Mouse (Mus musculus) adrenal gland, adult 2 months (tissue): ENCODE data around the gene Orai1. TPM values are rescaled to one million over a fixed set of nuclear protein-coding genes. Genes with fewer than 3 reads are reported as not detected.
"Not testable (repeated sequence)": the region's sequence is repeated elsewhere in the genome, so short reads cannot be mapped to it uniquely, and the experiment has no call there.

Experiments used
- DNase-seq: peaks from one replicate; pipeline ENCODE4 v3.0.0; 2021
- polyA plus RNA-seq: library from polyadenylated mRNA; depleted of rRNA; stranded (reverse); fragments of >200 nt; gene quantifications from 2 replicates; pipeline ENCODE4 v1.2.3, GENCODE M21; 2012
- total RNA-seq, 2 experiments: library from RNA; stranded (reverse); gene quantifications; 2 replicates each; pipeline ENCODE4 v1.2.3; 2021

The Orai1 gene
- total and polyA plus RNA-seq, 3 experiments: 9.8 to 56.8 (median 13.6) TPM

GRCm38 (mm10) chr5:123033646-123034160 lies 18.8 kb downstream of the Orai1 start:
- no peak for DNase-seq

GRCm38 (mm10) chr5:123035089-123035488 lies 20.2 kb downstream of the Orai1 start:
- DNase-seq: no peak

GRCm38 (mm10) chr5:123035564-123035963 lies 20.7 kb downstream of the Orai1 start:
- no peak for DNase-seq

GRCm38 (mm10) chr5:123038115-123038514 lies 23.2 kb downstream of the Orai1 start:
- DNase-seq: no peak

- peak; percentile 89 for DNase-seq
Observed at GRCm38 (mm10) chr5:123039120-123039752, 24.4 kb downstream of the Orai1 start.

- DNase-seq: no peak
Observed at GRCm38 (mm10) chr5:123040796-123041195, 25.9 kb downstream of the Orai1 start.

- DNase-seq: no peak
Observed at GRCm38 (mm10) chr5:123043856-123044255, 29.0 kb downstream of the Orai1 start.

- peak; percentile 63 for DNase-seq
Observed at GRCm38 (mm10) chr5:123045561-123046295, 30.9 kb downstream of the Orai1 start.

- DNase-seq: no peak
Observed at GRCm38 (mm10) chr5:123046916-123047315, 32.0 kb downstream of the Orai1 start, which contains the start of gene Morn3. Gene Morn3, minus strand, starts transcription at chr5:123047016.

GRCm38 (mm10) chr5:123049271-123049670 lies 34.4 kb downstream of the Orai1 start:
- DNase-seq: no peak

- no peak for DNase-seq
Observed at GRCm38 (mm10) chr5:123050918-123051317, 36.0 kb downstream of the Orai1 start.

GRCm38 (mm10) chr5:123051736-123052135 lies 36.9 kb downstream of the Orai1 start:
- DNase-seq: no peak

- DNase-seq: peak; percentile 99
Observed at GRCm38 (mm10) chr5:123057366-123058250, 42.7 kb downstream of the Orai1 start.

GRCm38 (mm10) chr5:123058251-123059102 lies 43.6 kb downstream of the Orai1 start:
- no peak for DNase-seq

- DNase-seq: peak; percentile 43
Observed at GRCm38 (mm10) chr5:123059757-123060520, 45.1 kb downstream of the Orai1 start.

GRCm38 (mm10) chr5:123060706-123061401 lies 46.0 kb downstream of the Orai1 start:
- DNase-seq: no peak

GRCm38 (mm10) chr5:123061402-123061749 lies 46.5 kb downstream of the Orai1 start:
- DNase-seq: not testable (repeated sequence)

GRCm38 (mm10) chr5:123063141-123063540 lies 48.3 kb downstream of the Orai1 start:
- DNase-seq: no peak

- DNase-seq: peak; percentile 45
Observed at GRCm38 (mm10) chr5:123064207-123064606, 49.3 kb downstream of the Orai1 start.
